Mouse (Mus musculus) megakaryocyte progenitor cell, adult 5-6 weeks (primary cell): ENCODE results near the gene Vmn2r26. TPM values are rescaled to one million over a fixed set of nuclear protein-coding genes. Genes with fewer than 3 reads are reported as not detected.
"Not testable (repeated sequence)": the region's sequence is repeated elsewhere in the genome, so short reads cannot be mapped to it uniquely, and the experiment has no call there.

Experiments used
- ATAC-seq: replicated peaks from 2 replicates; pipeline ENCODE4 v1.8.0; 2016; ENCODE audit warnings: mild to moderate bottlenecking, moderate TSS enrichment, inconsistent platforms; ENCODE audit not compliant: poor library complexity
- total RNA-seq, 2 experiments: library from RNA; stranded (forward) in 1 of 2; stranded (reverse) in 1 of 2; fragments of 157-497, 149-512 nt in 1 of 2; fragments of 200-1000 nt in 1 of 2; gene quantifications; 2 replicates each; pipeline versions ENCODE4 v1.2.3 to v1.2.4; 2015 to 2017

Vmn2r26 gene
- total RNA-seq (2015) (not detected in 2 replicates), total RNA-seq (2017) (not detected in 2 replicates)

- not testable (repeated sequence) for ATAC-seq
Observed at GRCm38 (mm10) chr6:124024268-124024667, at the start of gene Vmn2r26. Gene Vmn2r26, plus strand, starts transcription at chr6:124024568.

- no peak for ATAC-seq
Observed at GRCm38 (mm10) chr6:124020841-124021240, 3.5 kb upstream of the Vmn2r26 start.

- peak; percentile 77 for ATAC-seq
Observed at GRCm38 (mm10) chr6:124048388-124048787, 24.0 kb downstream of the Vmn2r26 start.

- not testable (repeated sequence) for ATAC-seq
Observed at GRCm38 (mm10) chr6:124053611-124054010, 29.2 kb downstream of the Vmn2r26 start.

GRCm38 (mm10) chr6:124102334-124102733, 78.0 kb downstream of the Vmn2r26 start:
- peak; percentile 58 for ATAC-seq

Other genes with a start within 250 kb of the Vmn2r26 start
- gene Vmn2r24, start 245.7 kb upstream of the Vmn2r26 start, total RNA-seq (2015), result not detected in 2 replicates
- not detected in 2 replicates for gene Vmn2r24, start 245.7 kb upstream of the Vmn2r26 start, total RNA-seq (2017)
- not detected in 2 replicates for gene Vmn2r25, start 171.1 kb upstream of the Vmn2r26 start, total RNA-seq (2015)
- gene Vmn2r25, start 171.1 kb upstream of the Vmn2r26 start, total RNA-seq (2017), result not detected in 2 replicates
- gene Vmn2r27, start 207.3 kb downstream of the Vmn2r26 start, total RNA-seq (2015), result not detected in 2 replicates
- not detected in 2 replicates for gene Vmn2r27, start 207.3 kb downstream of the Vmn2r26 start, total RNA-seq (2017)